ENCODE assay signal across 9 mouse cellular contexts in genomic region chr7:114636102-114636501, GRCm38 (mm10). TPM values are rescaled to one million over a fixed set of nuclear protein-coding genes. Genes with fewer than 3 reads are reported as not detected.
A peak's percentile ranks its signal among the peaks of the same experiment; 100 is the strongest.
DNase-seq lines count a peak whose midpoint lies in the region; ATAC-seq and TF ChIP-seq lines count a peak whose summit lies in the region.
"Had no signal": no experiment of that assay in that cellular context is flagged by ENCODE, and none has a peak within 500 bp of the region (broad histone marks: within the 10 kb centered on the region; RNA-seq: fewer than 3 reads in every experiment).

TSS of gene Calca (minus strand) at chr7:114636357.

- H3K4me3 ChIP-seq in left cerebral cortex, adult 2 months, result peak within 1 kb of the TSS; percentile 49
- peak within 1 kb of the TSS; percentile 55 for H3K4me3 ChIP-seq in bone marrow macrophage, adult 2 months (ENCODE audit: insufficient read depth, low read length)
- H3K4me3 ChIP-seq in embryonic facial prominence, embryonic 10.5 days, result peak within 1 kb of the TSS; percentile 59
- peak within 1 kb of the TSS; percentile 37 for H3K4me3 ChIP-seq in intestine, embryonic 14.5 days (ENCODE audit: low read depth, low read length)
- H3K4me3 ChIP-seq in lung, postnatal 0 days (ENCODE audit: low read depth, low read length), result peak within 1 kb of the TSS; percentile 29
- peak within 1 kb of the TSS; percentile 39 for H3K4me3 ChIP-seq in stomach, postnatal 0 days (ENCODE audit: low read depth, low read length)

- ATAC-seq in intestine, embryonic 14.5 days (replicated peaks; ENCODE audit: low FRiP score, low TSS enrichment, low read depth), result peak; percentile 58; the same call in 1 of the 2 replicates
- ATAC-seq in lung, postnatal 0 days, result 0 out of 2 replicates have a peak, but pooled peaks have one; percentile 21
- ATAC-seq in stomach, postnatal 0 days (ENCODE audit: low FRiP score, low TSS enrichment), result no peak

- H3K9me3 ChIP-seq in embryonic facial prominence, embryonic 10.5 days, result no peaks in the 10 kb centered on the region
- H3K9me3 ChIP-seq in intestine, embryonic 14.5 days (ENCODE audit: control insufficient read depth, low read length), result no peaks in the 10 kb centered on the region
- no peaks in the 10 kb centered on the region for H3K9me3 ChIP-seq in lung, postnatal 0 days (ENCODE audit: low read length)
- no peaks in the 10 kb centered on the region for H3K9me3 ChIP-seq in stomach, postnatal 0 days (ENCODE audit: control insufficient read depth, low read length)

- DNase-seq in left cerebral cortex, adult 2 months (ENCODE audit: extremely low spot score in 1 of 2, low spot score in 2 of 2), result peak in 1 of 2 experiments; percentile 9
- DNase-seq in left cerebral cortex, adult 9 months (ENCODE audit: low spot score in 2 of 2), result no peak
- DNase-seq in embryonic facial prominence, embryonic 10.5 days (ENCODE audit: low spot score), result peak; percentile 66
- DNase-seq in intestine, embryonic 14.5 days (ENCODE audit: low spot score), result no peak
- DNase-seq in lung, postnatal 0 days (ENCODE audit: low spot score), result peak; percentile 4
- no peak for DNase-seq in stomach, postnatal 0 days (ENCODE audit: low spot score)
- no peak for DNase-seq in ovary, postnatal 10 days (ENCODE audit: low spot score)

- H3K27ac ChIP-seq in left cerebral cortex, adult 2 months, result no peak within 1 kb of the TSS
- H3K27ac ChIP-seq in bone marrow macrophage, adult 2 months (ENCODE audit: insufficient read depth, low read depth, low read length), result no peak within 1 kb of the TSS
- H3K27ac ChIP-seq in embryonic facial prominence, embryonic 10.5 days (replicated peaks), result no peak within 1 kb of the TSS
- no peak within 1 kb of the TSS for H3K27ac ChIP-seq in intestine, embryonic 14.5 days (ENCODE audit: low read depth)
- H3K27ac ChIP-seq in lung, postnatal 0 days (ENCODE audit: low read length), result no peak within 1 kb of the TSS
- H3K27ac ChIP-seq in stomach, postnatal 0 days (replicated peaks), result no peak within 1 kb of the TSS

- no peaks in the 10 kb centered on the region for H3K36me3 ChIP-seq in embryonic facial prominence, embryonic 10.5 days (replicated peaks)
- H3K36me3 ChIP-seq in intestine, embryonic 14.5 days (ENCODE audit: control insufficient read depth, insufficient read depth, low read length), result no peaks in the 10 kb centered on the region
- H3K36me3 ChIP-seq in lung, postnatal 0 days (ENCODE audit: insufficient read depth, low read length), result no peaks in the 10 kb centered on the region
- H3K36me3 ChIP-seq in stomach, postnatal 0 days (ENCODE audit: control insufficient read depth, insufficient read depth, low read length), result no peaks in the 10 kb centered on the region

- H3K4me2 ChIP-seq in intestine, embryonic 14.5 days (ENCODE audit: low read length), result peak within 1 kb of the TSS; percentile 59
- H3K4me2 ChIP-seq in lung, postnatal 0 days (replicated peaks; ENCODE audit: low read depth, low read length), result peak within 1 kb of the TSS; percentile 64
- H3K4me2 ChIP-seq in stomach, postnatal 0 days (replicated peaks; ENCODE audit: low read depth), result peak within 1 kb of the TSS; percentile 70

- TF ChIP-seq EP300 in lung, postnatal 0 days (IDR thresholded peaks at IDR 0.05), result no peak
- no peak for TF ChIP-seq EP300 in stomach, postnatal 0 days (optimal IDR thresholded peaks at IDR 0.05)

- peaks cover 42% of the 10 kb centered on the region for H3K27me3 ChIP-seq in embryonic facial prominence, embryonic 10.5 days (replicated peaks; ENCODE audit: low read depth, poor library complexity, severe bottlenecking)
- H3K27me3 ChIP-seq in intestine, embryonic 14.5 days (replicated peaks; ENCODE audit: control insufficient read depth, insufficient read depth, low read length), result peaks cover 25% of the 10 kb centered on the region
- H3K27me3 ChIP-seq in lung, postnatal 0 days (replicated peaks; ENCODE audit: insufficient read depth, low read length), result 0 out of 2 replicates have a peak, but pooled peaks cover 4% of the 10 kb centered on the region
- H3K27me3 ChIP-seq in stomach, postnatal 0 days (ENCODE audit: control insufficient read depth, insufficient read depth, low read length), result no peaks in the 10 kb centered on the region

- no peaks in the 10 kb centered on the region for H3K4me1 ChIP-seq in bone marrow macrophage, adult 2 months (ENCODE audit: control insufficient read depth, insufficient read depth, low read length)
- peaks cover 13% of the 10 kb centered on the region for H3K4me1 ChIP-seq in embryonic facial prominence, embryonic 10.5 days
- H3K4me1 ChIP-seq in intestine, embryonic 14.5 days (replicated peaks; ENCODE audit: control insufficient read depth, insufficient read depth, low read length), result no peaks in the 10 kb centered on the region
- H3K4me1 ChIP-seq in lung, postnatal 0 days (ENCODE audit: insufficient read depth, low read depth, low read length), result peaks cover 2% of the 10 kb centered on the region; the same call in 1 of the 2 replicates
- H3K4me1 ChIP-seq in stomach, postnatal 0 days (replicated peaks; ENCODE audit: control insufficient read depth, insufficient read depth), result no peaks in the 10 kb centered on the region

- no peak for TF ChIP-seq CTCF in left cerebral cortex, adult 2 months (IDR thresholded peaks at IDR 0.05)
- no peak for TF ChIP-seq CTCF in bone marrow macrophage, adult 2 months (IDR thresholded peaks at IDR 0.05; ENCODE audit: low read depth, low read length)
- TF ChIP-seq CTCF in lung, postnatal 0 days (IDR thresholded peaks at IDR 0.05), result no peak
- TF ChIP-seq CTCF in stomach, postnatal 0 days (IDR thresholded peaks at IDR 0.05; ENCODE audit: low read depth), result no peak

- H3K9ac ChIP-seq in intestine, embryonic 14.5 days (ENCODE audit: low read length), result no peak within 1 kb of the TSS
- no peak within 1 kb of the TSS for H3K9ac ChIP-seq in lung, postnatal 0 days (replicated peaks; ENCODE audit: low read depth)
- peak within 1 kb of the TSS; percentile 1; the same call in 1 of the 2 replicates for H3K9ac ChIP-seq in stomach, postnatal 0 days (ENCODE audit: low read length)

- intact Hi-C loops in left cerebral cortex, adult 2 months (cut with DNase I), result loop anchor here (10.0 kb wide), 1 partner anchor 351 kb away; no protein-coding TSS in a partner anchor

- TF ChIP-seq POLR2A in bone marrow macrophage, adult 2 months (IDR thresholded peaks at IDR 0.05; ENCODE audit: borderline replicate concordance, low read depth, low read length), result no peak

- under 1% methylated on average over 12 of the region's 12 CpGs for WGBS in embryonic facial prominence, embryonic 10.5 days
- WGBS in intestine, embryonic 14.5 days, result under 1% methylated on average over 12 of the region's 12 CpGs
- whole genome bisulfite sequencing in lung, postnatal 0 days, result 1% methylated on average over 12 of the region's 12 CpGs
- under 1% methylated on average over 12 of the region's 12 CpGs for WGBS in stomach, postnatal 0 days

RNA-seq across cellular contexts. Expression of gene Calca, which starts in this region (rescaled TPM):
- 1 to 10 TPM in 1 of 2 experiments, under 1 TPM in 1; 0.36 to 1.1 TPM for total RNA-seq in left cerebral cortex, adult 2 months (2021)
- polyA plus RNA-seq in bone marrow macrophage, adult 2 months (2012; ENCODE audit: insufficient read depth, insufficient read length, missing spikeins), result not detected in 2 replicates
- polyA plus RNA-seq in embryonic facial prominence, embryonic 10.5 days (2016; fragmentation: Nextera tagmentation; extraction: Ambion mirVana), result 3.1 and 3.9 TPM in 2 replicates
- polyA plus RNA-seq in intestine, embryonic 14.5 days (2014; fragmentation: Nextera tagmentation; extraction: Ambion mirVana), result 1.2 and 2.4 TPM in 2 replicates
- polyA plus RNA-seq in lung, postnatal 0 days (2015; fragmentation: Nextera tagmentation; extraction: Ambion mirVana), result 9.6 and 11.4 TPM in 2 replicates
- 1.1 and 1.2 TPM in 2 replicates for polyA plus RNA-seq in stomach, postnatal 0 days (2015; fragmentation: Nextera tagmentation; extraction: Ambion mirVana)
- total RNA-seq: neutrophil, adult 5-6 weeks had no signal

Comparison
In these comparisons a context has a peak if more than half of its experiments do, and no peak if none do; other contexts are left out.
1. DNase-seq: peak in embryonic facial prominence, embryonic 10.5 days (single experiment) and lung, postnatal 0 days (single experiment); none in left cerebral cortex, adult 9 months (0 of 2), intestine, embryonic 14.5 days (single experiment), stomach, postnatal 0 days (single experiment) and ovary, postnatal 10 days (single experiment).
2. Peak in every context shown above with its lines, with median percentiles within 50 percentile points of each other: H3K4me3 ChIP-seq and H3K4me2 ChIP-seq.